Mouse (Mus musculus) MEL (cell line): Measurements from ENCODE around the gene Ubtf. TPM values are rescaled to one million over a fixed set of nuclear protein-coding genes. Genes with fewer than 3 reads are reported as not detected.

Source experiments
- DNase-seq: peaks from one replicate; pipeline ENCODE4 v3.0.0; 2011; ENCODE audit warnings: low read depth, low spot score
- H3K27ac ChIP-seq: 2 replicates; pipeline ENCODE4 v1.5.1; 2012; ENCODE audit warnings: low read depth, mild to moderate bottlenecking, control low read depth, low read length, moderate library complexity; ENCODE audit not compliant: control insufficient read depth
- H3K27me3 ChIP-seq, 2 experiments: fragments of 150-350 bp in 1 of 2; sonication (generic) in 1 of 2; 2 replicates each; pipeline ENCODE4 v1.6.1; 2012; ENCODE audit warnings: low read length in 2 of 2, mild to moderate bottlenecking in 2 of 2, improper control_type of control experiment in 1 of 2, moderate library complexity in 1 of 2; ENCODE audit not compliant: insufficient read depth in 2 of 2, control insufficient read depth in 1 of 2
- H3K36me3 ChIP-seq, 2 experiments: 2 replicates each; pipeline ENCODE4 v1.6.1; 2012 to 2014; ENCODE audit warnings: low read length in 2 of 2, improper control_type of control experiment in 1 of 2, inconsistent platforms in 1 of 2, mild to moderate bottlenecking in 1 of 2; ENCODE audit not compliant: insufficient read depth in 2 of 2, control insufficient read depth in 1 of 2
- H3K4me1 ChIP-seq, 2 experiments: fragments of 150-350 bp in 1 of 2; sonication (generic) in 1 of 2; 2 replicates each; pipeline ENCODE4 v1.6.1; 2012; ENCODE audit warnings: low read length in 2 of 2, improper control_type of control experiment in 1 of 2, mild to moderate bottlenecking in 1 of 2; ENCODE audit not compliant: insufficient read depth in 2 of 2, control insufficient read depth in 1 of 2
- H3K4me3 ChIP-seq, 2 experiments: fragments of 150-350 bp in 1 of 2; sonication (generic) in 1 of 2; 2 replicates each; pipeline ENCODE4 v1.5.1; 2012; ENCODE audit warnings: low read depth in 2 of 2, low read length in 2 of 2, mild to moderate bottlenecking in 2 of 2, moderate library complexity in 2 of 2, control low read depth in 1 of 2, improper control_type of control experiment in 1 of 2; ENCODE audit not compliant: control insufficient read depth in 1 of 2, insufficient read depth in 1 of 2
- H3K79me2 ChIP-seq: 2 replicates; pipeline ENCODE4 v1.6.1; 2012; ENCODE audit warnings: mild to moderate bottlenecking, low read length, moderate library complexity; ENCODE audit not compliant: control insufficient read depth, poor library complexity, insufficient read depth
- H3K9ac ChIP-seq: 2 replicates; pipeline ENCODE4 v1.6.1; 2012; ENCODE audit warnings: low read depth, mild to moderate bottlenecking, control low read depth, low read length, moderate library complexity; ENCODE audit not compliant: control insufficient read depth, poor library complexity, severe bottlenecking
- H3K9me3 ChIP-seq: fragments of 150-350 bp; sonication (generic); replicated peaks from 2 replicates; pipeline ENCODE4 v1.6.1; 2012; ENCODE audit warnings: mild to moderate bottlenecking, low read length, improper control_type of control experiment, moderate library complexity; ENCODE audit not compliant: insufficient read depth
- BHLHE40 ChIP-seq: IDR thresholded peaks from 2 replicates; pipeline ENCODE4 v1.6.1; 2012; ENCODE audit warnings: low read depth, mild to moderate bottlenecking, inconsistent platforms, low read length, improper control_type of control experiment, borderline replicate concordance
- CTCF ChIP-seq, 3 experiments: IDR thresholded peaks in 2 of 3; conservative IDR thresholded peaks in 1 of 3; 2 replicates each; pipeline ENCODE4 v1.5.1; 2011 to 2012; ENCODE audit warnings: low read length in 3 of 3, low read depth in 2 of 3, mild to moderate bottlenecking in 2 of 3, improper control_type of control experiment in 1 of 3, inconsistent platforms in 1 of 3, mixed read lengths in 1 of 3, moderate library complexity in 1 of 3; ENCODE audit not compliant: control insufficient read depth in 1 of 3, insufficient read depth in 1 of 3, poor library complexity in 1 of 3, severe bottlenecking in 1 of 3
- GATA1 ChIP-seq: IDR thresholded peaks from 2 replicates; pipeline ENCODE4 v1.6.1; 2011; ENCODE audit warnings: low read depth, low read length, improper control_type of control experiment
- MAFK ChIP-seq: IDR thresholded peaks from 2 replicates; pipeline ENCODE4 v1.6.1; 2011; ENCODE audit warnings: low read depth, mild to moderate bottlenecking, low read length, improper control_type of control experiment, borderline replicate concordance
- MAZ ChIP-seq: IDR thresholded peaks from 2 replicates; pipeline ENCODE4 v1.6.1; 2012; ENCODE audit warnings: low read depth, mild to moderate bottlenecking, inconsistent platforms, low read length, improper control_type of control experiment
- MEF2A ChIP-seq: IDR thresholded peaks from 2 replicates; pipeline ENCODE4 v1.6.1; 2014; ENCODE audit warnings: low read depth, mild to moderate bottlenecking, inconsistent platforms, low read length, improper control_type of control experiment; ENCODE audit not compliant: poor library complexity, insufficient replicate concordance, severe bottlenecking; ENCODE audit errors: extremely low read depth
- MXI1 ChIP-seq: IDR thresholded peaks from 2 replicates; pipeline ENCODE4 v1.6.1; 2011; ENCODE audit warnings: mild to moderate bottlenecking, low read depth, low read length, improper control_type of control experiment
- NRF1 ChIP-seq: IDR thresholded peaks from 2 replicates; pipeline ENCODE4 v1.6.1; 2014; ENCODE audit warnings: low read depth, mild to moderate bottlenecking, inconsistent platforms, low read length, improper control_type of control experiment, moderate library complexity; ENCODE audit not compliant: poor library complexity, insufficient read depth, severe bottlenecking
- POLR2A ChIP-seq, 2 experiments: IDR thresholded peaks; 2 replicates each; pipeline ENCODE4 v1.6.1; 2011 to 2012; ENCODE audit warnings: low read length in 2 of 2, mild to moderate bottlenecking in 2 of 2, control low read depth in 1 of 2, improper control_type of control experiment in 1 of 2, low read depth in 1 of 2, moderate library complexity in 1 of 2; ENCODE audit not compliant: control insufficient read depth in 1 of 2, insufficient read depth in 1 of 2, poor library complexity in 1 of 2
- POLR2AphosphoS5 ChIP-seq: IDR thresholded peaks from 2 replicates; pipeline ENCODE4 v1.6.1; 2012; ENCODE audit warnings: low read depth, borderline replicate concordance, mild to moderate bottlenecking, inconsistent platforms, low read length, moderate library complexity, mixed read lengths
- RCOR1 ChIP-seq: IDR thresholded peaks from 2 replicates; pipeline ENCODE4 v1.6.1; 2012; ENCODE audit warnings: low read depth, mild to moderate bottlenecking, inconsistent platforms, low read length, improper control_type of control experiment
- TBP ChIP-seq: IDR thresholded peaks from 2 replicates; pipeline ENCODE4 v1.8.0; 2011; ENCODE audit warnings: low read depth, low read length, improper control_type of control experiment
- UBTF ChIP-seq: IDR thresholded peaks from 2 replicates; pipeline ENCODE4 v1.6.1; 2012; ENCODE audit warnings: low read depth, mild to moderate bottlenecking, inconsistent platforms, low read length, improper control_type of control experiment, moderate library complexity, borderline replicate concordance; ENCODE audit not compliant: insufficient read depth
- ZNF384 ChIP-seq: IDR thresholded peaks from 2 replicates; pipeline ENCODE4 v1.6.1; 2012; ENCODE audit warnings: low read depth, mild to moderate bottlenecking, inconsistent platforms, low read length, improper control_type of control experiment
- polyA plus RNA-seq, 2 experiments: library from polyadenylated mRNA; stranded (reverse) in 1 of 2; unstranded in 1 of 2; fragments of >175 nt in 1 of 2; fragments of >200 nt in 1 of 2; gene quantifications; 2 replicates each; pipeline versions ENCODE4 v1.2.1 to v1.2.4; 2012; ENCODE audit warnings: low replicate concordance in 2 of 2, low read depth in 1 of 2; ENCODE audit not compliant: insufficient read length in 2 of 2, insufficient read depth in 1 of 2, missing spikeins in 1 of 2
- total RNA-seq: library from RNA; depleted of rRNA; stranded (reverse); fragments of 300-350 nt; gene quantifications from 2 replicates; pipeline ENCODE4 v1.2.3, GENCODE M21; 2012

The Ubtf gene
- total and polyA plus RNA-seq, 3 experiments: 76.5 to 189 (median 145) TPM

DNA sequence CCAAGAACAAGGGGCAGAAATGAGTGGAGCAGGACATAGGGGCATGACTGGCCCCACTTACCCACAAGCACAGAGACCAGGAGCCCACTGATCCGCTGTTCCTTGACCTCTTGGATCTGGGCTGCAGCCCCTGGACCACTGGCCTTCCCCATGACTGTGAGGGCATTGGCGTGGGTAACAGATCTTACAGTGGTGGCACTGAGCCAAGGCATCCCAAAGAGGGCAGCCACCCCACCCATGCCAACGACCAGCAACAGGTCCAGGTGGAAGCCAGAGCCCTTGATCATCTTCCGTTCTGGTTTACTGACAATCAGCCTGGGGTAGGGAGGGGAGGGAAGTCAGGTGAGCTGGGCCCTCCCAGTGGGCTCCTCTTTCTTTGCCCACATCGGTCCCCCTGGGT lies 32.8 kb upstream of the Ubtf start (continued):
- TF ChIP-seq MAFK (no peak), RCOR1 (no peak)

DNA sequence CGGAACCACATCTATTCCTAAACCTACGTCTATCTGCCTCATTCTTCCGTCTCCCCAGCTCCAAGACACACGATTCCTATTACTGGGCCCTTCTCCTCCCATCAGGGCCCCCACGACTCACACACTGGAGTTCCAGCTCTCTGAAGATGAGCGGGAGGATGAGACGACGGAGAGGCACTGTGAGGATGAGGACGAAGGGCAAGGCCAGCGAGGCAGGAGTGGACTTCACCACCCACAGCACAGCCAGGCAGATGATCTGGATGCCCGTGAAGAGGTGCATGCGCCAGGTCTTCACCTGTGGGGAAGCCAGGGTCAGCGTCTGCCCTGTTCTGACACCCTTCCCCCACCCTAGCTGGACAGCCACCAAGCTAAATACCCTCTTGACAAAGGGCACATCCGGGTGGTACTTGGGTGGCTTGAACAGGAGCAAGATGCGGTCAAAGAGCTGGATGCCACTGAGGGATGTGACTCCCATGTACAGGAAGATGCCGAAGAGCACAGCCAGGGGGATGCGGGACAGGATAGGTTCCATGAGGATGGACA lies 31.5 kb upstream of the Ubtf start:
- no peak overlapping the region for H3K27ac ChIP-seq
- no peaks in the 10 kb centered on the region for H3K9me3 ChIP-seq
- no peaks in the 10 kb centered on the region for H3K36me3 ChIP-seq
- peaks cover 3 to 14% of the 10 kb centered on the region in 2 experiments; a peak in 3 of 4 replicates for H3K27me3 ChIP-seq
- H3K9ac ChIP-seq: no peak overlapping the region
- TF ChIP-seq MEF2A (no peak), GATA1 (no peak), TBP (no peak)
- no peaks in the 10 kb centered on the region for H3K79me2 ChIP-seq
- no peak overlapping the region for H3K4me3 ChIP-seq
- DNase-seq: no peak
- H3K4me1 ChIP-seq: peaks cover 0 to 4% of the 10 kb centered on the region in 2 experiments; a peak in 1 of 4 replicates

DNA sequence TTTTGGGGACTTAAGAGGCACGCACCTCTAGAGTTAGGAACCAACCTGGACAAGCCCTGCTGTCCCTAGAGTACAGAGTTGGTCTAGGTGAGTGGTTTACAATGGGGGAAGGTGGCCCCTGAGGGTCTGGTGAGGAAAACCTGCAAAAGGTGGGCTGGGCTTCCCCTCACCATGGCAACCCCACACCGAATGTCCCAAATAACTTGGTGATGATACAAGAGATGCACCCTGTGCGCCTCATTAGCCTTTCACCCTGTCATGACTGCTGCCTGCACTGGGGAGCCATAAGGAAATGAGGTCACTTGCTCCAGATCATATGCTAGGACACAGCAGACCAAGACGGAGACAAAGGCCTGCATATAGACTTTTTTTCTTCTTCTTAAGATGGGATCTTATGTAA lies 30.9 kb upstream of the Ubtf start:
- DNase-seq: no peak
- no peaks in the 10 kb centered on the region for H3K9me3 ChIP-seq
- H3K27ac ChIP-seq: no peak overlapping the region
- H3K27me3 ChIP-seq: peaks cover 4 to 10% of the 10 kb centered on the region in 2 experiments; a peak in 3 of 4 replicates
- no peak for TF ChIP-seq POLR2A (IDR thresholded peaks at IDR 0.05; ENCODE audit: control insufficient read depth in 1 of 2, insufficient read depth in 1 of 2, low read depth in 1 of 2, low read length in 2 of 2, poor library complexity in 1 of 2)
- no peak for TF ChIP-seq TBP
- no peak for TF ChIP-seq MEF2A
- no peak for TF ChIP-seq UBTF
- TF ChIP-seq CTCF (IDR thresholded peaks at IDR 0.05 in 2 of 3, conservative IDR thresholded peaks at IDR 0.05 in 1 of 3; ENCODE audit: control insufficient read depth in 1 of 3, insufficient read depth in 1 of 3, low read depth in 2 of 3, low read length in 3 of 3, poor library complexity in 1 of 3, severe bottlenecking in 1 of 3): no peak
- TF ChIP-seq MAZ: no peak
- no peak overlapping the region for H3K9ac ChIP-seq
- H3K36me3 ChIP-seq: no peaks in the 10 kb centered on the region
- H3K4me1 ChIP-seq: peaks cover 0 to 4% of the 10 kb centered on the region in 2 experiments; a peak in 1 of 4 replicates
- no peak overlapping the region for H3K4me3 ChIP-seq
- no peaks in the 10 kb centered on the region for H3K79me2 ChIP-seq

DNA sequence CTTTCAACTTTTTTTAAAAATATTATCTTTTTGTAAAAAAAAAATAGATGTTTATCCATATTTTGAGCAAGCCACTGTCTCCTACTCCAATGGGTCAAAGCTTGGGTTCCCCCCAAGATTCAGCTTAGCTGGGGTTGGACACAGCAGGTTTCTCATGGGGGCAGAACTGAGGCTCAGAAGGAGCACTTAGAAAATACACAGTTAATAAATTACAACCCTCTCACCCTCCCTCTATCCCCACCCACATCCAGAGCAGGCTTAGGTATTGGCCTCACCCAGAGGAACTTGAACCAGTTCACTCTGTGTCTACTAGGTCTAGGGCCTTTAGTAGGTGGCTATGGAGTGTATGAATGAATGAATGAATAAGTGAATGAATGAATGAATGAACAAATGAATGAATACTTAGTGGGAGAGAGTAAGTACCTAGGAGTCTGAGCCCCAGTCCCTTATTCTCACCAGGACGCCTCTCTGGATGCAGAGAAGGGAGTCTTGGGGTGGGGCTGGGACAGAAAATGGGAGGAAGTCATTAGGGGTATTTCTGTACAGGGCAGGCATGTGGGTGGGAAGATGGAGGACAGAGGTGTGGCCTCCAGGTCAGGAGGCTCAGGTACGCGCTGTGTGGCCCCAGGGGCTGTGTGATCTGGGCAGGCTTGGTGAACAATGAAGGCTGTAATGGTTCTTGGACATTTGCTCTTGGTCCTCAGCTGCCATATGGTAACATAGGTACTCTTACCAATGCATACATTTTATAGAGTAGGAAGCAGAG lies 29.8 kb upstream of the Ubtf start:
- H3K27ac ChIP-seq: no peak overlapping the region
- peaks cover 4 to 9% of the 10 kb centered on the region in 2 experiments; a peak in 3 of 4 replicates for H3K27me3 ChIP-seq
- TF ChIP-seq NRF1: no peak
- TF ChIP-seq ZNF384: no peak
- no peak for TF ChIP-seq BHLHE40
- TF ChIP-seq MXI1: no peak
- TF ChIP-seq CTCF (IDR thresholded peaks at IDR 0.05 in 2 of 3, conservative IDR thresholded peaks at IDR 0.05 in 1 of 3; ENCODE audit: control insufficient read depth in 1 of 3, insufficient read depth in 1 of 3, low read depth in 2 of 3, low read length in 3 of 3, poor library complexity in 1 of 3, severe bottlenecking in 1 of 3): no peak
- no peak for TF ChIP-seq POLR2A (IDR thresholded peaks at IDR 0.05; ENCODE audit: control insufficient read depth in 1 of 2, insufficient read depth in 1 of 2, low read depth in 1 of 2, low read length in 2 of 2, poor library complexity in 1 of 2)
- no peak for TF ChIP-seq POLR2AphosphoS5
- TF ChIP-seq, all 39 proteins: peak for 0

More for the DNA sequence above, 29.8 kb upstream of the Ubtf start:
- DNase-seq: no peak
- Histone ChIP-seq H3K9ac (no peak overlapping the region), H3K36me3 (no peaks in the 10 kb centered on the region), H3K4me3 (no peak overlapping the region), H3K79me2 (no peaks in the 10 kb centered on the region), H3K9me3 (no peaks in the 10 kb centered on the region), H3K4me1 (peaks cover 0 to 4% of the 10 kb centered on the region in 2 experiments; a peak in 1 of 4 replicates)
